Mouse (Mus musculus) lung, embryonic 14.5 days (tissue): Measurements from ENCODE around the gene Gm13290. TPM values are rescaled to one million over a fixed set of nuclear protein-coding genes. Genes with fewer than 3 reads are reported as not detected.
A peak's percentile ranks its signal among the peaks of the same experiment; 100 is the strongest.
"Not testable (repeated sequence)": the region's sequence is repeated elsewhere in the genome, so short reads cannot be mapped to it uniquely, and the experiment has no call there.

Experiments used
- ATAC-seq: fragments of 200-750 bp; cut with Nextera tagmentation; 2 replicates; pipeline ENCODE4 v1.8.0; 2017; ENCODE audit warnings: mild to moderate bottlenecking, moderate TSS enrichment, moderate library complexity; ENCODE audit not compliant: insufficient read depth
- DNase-seq: peaks from one replicate; pipeline ENCODE4 v3.0.0-alpha.2; 2015
- H3K27ac ChIP-seq: fragments of 300-500 bp; sonication (generic); 2 replicates; pipeline ENCODE4 v1.5.1; 2014; ENCODE audit warnings: low read depth, mild to moderate bottlenecking, moderate library complexity
- H3K27me3 ChIP-seq: fragments of 300-500 bp; sonication (generic); 2 replicates; pipeline ENCODE4 v1.6.1; 2014; ENCODE audit warnings: low read length, control low read depth; ENCODE audit not compliant: insufficient read depth
- H3K36me3 ChIP-seq: fragments of 300-500 bp; sonication (generic); 2 replicates; pipeline ENCODE4 v1.6.1; 2014; ENCODE audit warnings: control low read depth; ENCODE audit not compliant: insufficient read depth
- H3K4me1 ChIP-seq: fragments of 300-500 bp; sonication (generic); 2 replicates; pipeline ENCODE4 v1.6.1; 2014; ENCODE audit warnings: antibody characterized with exemption, control low read depth; ENCODE audit not compliant: insufficient read depth
- H3K4me2 ChIP-seq: fragments of 300-500 bp; sonication (generic); 2 replicates; pipeline ENCODE4 v1.6.1; 2014; ENCODE audit warnings: mild to moderate bottlenecking
- H3K4me3 ChIP-seq: fragments of 300-500 bp; sonication (generic); 2 replicates; pipeline ENCODE4 v1.5.1; 2014; ENCODE audit warnings: low read depth, low read length
- H3K9ac ChIP-seq: fragments of 300-500 bp; sonication (generic); 2 replicates; pipeline ENCODE4 v1.6.1; 2014
- H3K9me3 ChIP-seq: fragments of 300-500 bp; sonication (generic); 2 replicates; pipeline ENCODE4 v1.6.1; 2016; ENCODE audit warnings: low read depth, low read length, control low read depth
- CTCF ChIP-seq: IDR thresholded peaks from 2 replicates; pipeline ENCODE4 v1.5.1; 2016; ENCODE audit warnings: antibody characterized with exemption, low read depth
- WGBS: fragments of 180-500 bp; shearing (Covaris S2); extraction: QIAGEN DNeasy Blood & Tissue Kit; methylation state at CpG from one replicate; pipeline ENCODE4 v1.1.7; 2014; 5-methylcytosine and 5-hydroxymethylcytosine counted together
- polyA plus RNA-seq: library from polyadenylated mRNA; unstranded; fragments of >200 nt; fragmentation: Nextera tagmentation; extraction: Ambion mirVana; gene quantifications from 2 replicates; pipeline ENCODE4 v1.2.1, GENCODE M21; 2014

Gene Gm13290
- 0.60 TPM in 1 of 2 replicates, not detected in the other for polyA plus RNA-seq

- H3K4me2 ChIP-seq, H3K9me3 ChIP-seq, DNase-seq, H3K4me3 ChIP-seq, H3K27ac ChIP-seq, H3K36me3 ChIP-seq, ATAC-seq, H3K4me1 ChIP-seq, H3K27me3 ChIP-seq, H3K9ac ChIP-seq: not testable (repeated sequence)
- no CpG with 5 or more reads among the region's 32 CpGs for WGBS
Observed at GRCm38 (mm10) chr4:88773534-88773933, at the start of gene Gm13290. TSS of gene Gm13290 (plus strand) at chr4:88773834.

DNA sequence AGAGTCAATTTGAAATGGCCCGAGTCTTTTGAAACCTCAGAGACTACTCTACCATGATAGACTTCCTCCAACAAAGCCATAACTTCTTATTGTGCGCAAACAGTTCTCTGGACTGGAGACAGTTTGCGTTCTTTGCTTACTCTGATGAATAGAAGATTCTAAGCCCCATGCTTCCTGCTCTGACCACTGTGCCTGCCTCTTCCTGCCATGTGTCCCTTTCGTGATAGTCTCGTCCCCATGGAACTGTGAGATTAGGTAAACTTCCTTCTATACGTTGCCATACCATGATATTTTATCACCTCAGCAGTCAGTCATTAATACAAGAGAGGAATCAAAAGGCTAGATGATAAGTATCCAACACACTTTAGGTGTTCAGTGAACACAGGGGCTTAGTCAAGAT is 46.9 kb upstream of the Gm13290 start:
- Histone ChIP-seq H3K4me1 (no peaks in the 10 kb centered on the region), H3K27me3 (no peaks in the 10 kb centered on the region), H3K4me3 (no peak overlapping the region), H3K36me3 (no peaks in the 10 kb centered on the region), H3K9me3 (no peaks in the 10 kb centered on the region), H3K27ac (peak overlapping the region; percentile 30; the same call in 1 of the 2 replicates), H3K4me2 (no peak overlapping the region), H3K9ac (no peak overlapping the region)
- DNase-seq (no peak), ATAC-seq (no peak)
- no peak for TF ChIP-seq CTCF
- WGBS, result 70% methylated on average over 6 of the region's 6 CpGs

DNA sequence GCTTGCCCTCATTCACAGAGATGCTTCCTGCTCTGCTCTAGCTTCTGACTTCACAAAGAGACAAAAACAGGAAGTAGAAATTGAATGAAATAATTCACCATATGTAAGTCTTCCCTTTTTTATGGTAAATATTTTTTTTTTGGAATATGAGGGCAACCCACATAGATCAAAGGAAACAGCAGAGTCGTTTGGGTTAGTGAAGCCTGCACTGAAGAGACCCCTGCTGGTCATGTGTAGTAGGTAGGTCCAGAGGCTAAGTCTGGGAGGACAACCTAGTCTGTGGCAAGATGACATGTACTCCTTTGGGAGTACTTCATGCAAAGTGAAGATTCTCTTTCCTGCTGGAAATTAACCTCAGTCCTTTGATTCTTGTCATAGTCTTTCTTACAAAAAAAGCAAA is 46.3 kb upstream of the Gm13290 start:
- no peak overlapping the region for H3K4me3 ChIP-seq
- WGBS, result 3% methylated on average over 1 of the region's 1 CpGs
- H3K9me3 ChIP-seq, result no peaks in the 10 kb centered on the region
- 0 out of 2 replicates have a peak overlapping the region, but pooled peaks have one; percentile 15 for H3K27ac ChIP-seq
- H3K27me3 ChIP-seq, result no peaks in the 10 kb centered on the region
- no peaks in the 10 kb centered on the region for H3K36me3 ChIP-seq
- H3K4me1 ChIP-seq, result no peaks in the 10 kb centered on the region
- TF ChIP-seq CTCF, result peak; percentile 78
- no peak overlapping the region for H3K4me2 ChIP-seq
- peak; percentile 72 for DNase-seq
- no peak overlapping the region for H3K9ac ChIP-seq
- ATAC-seq, result peak; percentile 52; the same call in 1 of the 2 replicates

- DNase-seq (peak; percentile 91), ATAC-seq (peak; percentile 35; the same call in 1 of the 2 replicates)
- H3K36me3 ChIP-seq, result no peaks in the 10 kb centered on the region
- no peaks in the 10 kb centered on the region for H3K27me3 ChIP-seq
- peaks cover 5% of the 10 kb centered on the region; the same call in 1 of the 2 replicates for H3K4me1 ChIP-seq
- no peak overlapping the region for H3K4me3 ChIP-seq
- no peak overlapping the region for H3K4me2 ChIP-seq
- H3K9ac ChIP-seq, result no peak overlapping the region
- H3K9me3 ChIP-seq, result no peaks in the 10 kb centered on the region
- H3K27ac ChIP-seq, result no peak overlapping the region
- peak; percentile 85 for TF ChIP-seq CTCF
- WGBS, result 3% methylated on average over 2 of the region's 2 CpGs
Observed at GRCm38 (mm10) chr4:88738480-88738879, 35.2 kb upstream of the Gm13290 start.

GRCm38 (mm10) chr4:88739036-88739435 is 34.6 kb upstream of the Gm13290 start:
- H3K4me2 ChIP-seq, result no peak overlapping the region
- 91% methylated on average over 6 of the region's 6 CpGs for WGBS
- TF ChIP-seq CTCF, result no peak
- H3K27me3 ChIP-seq, result no peaks in the 10 kb centered on the region
- H3K36me3 ChIP-seq, result no peaks in the 10 kb centered on the region
- H3K9ac ChIP-seq, result no peak overlapping the region
- H3K4me3 ChIP-seq, result no peak overlapping the region
- ATAC-seq (no peak), DNase-seq (no peak)
- no peak overlapping the region for H3K27ac ChIP-seq
- H3K4me1 ChIP-seq, result peaks cover 5% of the 10 kb centered on the region; the same call in 1 of the 2 replicates
- H3K9me3 ChIP-seq, result no peaks in the 10 kb centered on the region

DNA sequence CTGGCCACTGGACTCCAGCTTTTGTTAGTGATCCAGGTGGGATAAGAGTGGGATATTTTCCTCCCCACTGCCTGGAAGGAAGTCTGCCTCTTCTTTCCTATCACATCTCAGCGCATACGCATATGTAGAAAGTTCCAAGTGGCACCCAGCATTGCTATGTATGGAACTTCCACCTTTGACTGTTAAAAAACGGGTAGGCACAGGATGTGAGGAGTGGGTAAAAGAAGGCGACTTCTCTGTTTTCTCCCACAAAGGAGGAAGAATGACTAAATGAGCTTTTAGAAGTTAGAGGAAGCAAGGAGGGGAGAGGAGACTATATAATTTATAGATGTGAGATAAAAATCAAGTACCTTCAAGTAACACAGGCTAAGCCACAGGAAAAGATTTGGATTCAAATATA is 32.2 kb upstream of the Gm13290 start:
- Histone ChIP-seq H3K27ac (no peak overlapping the region), H3K9me3 (no peaks in the 10 kb centered on the region), H3K27me3 (no peaks in the 10 kb centered on the region), H3K36me3 (no peaks in the 10 kb centered on the region), H3K4me3 (no peak overlapping the region), H3K4me2 (no peak overlapping the region), H3K9ac (no peak overlapping the region), H3K4me1 (peaks cover 5% of the 10 kb centered on the region; the same call in 1 of the 2 replicates)
- WGBS, result 84% methylated on average over 4 of the region's 4 CpGs
- TF ChIP-seq CTCF, result no peak
- DNase-seq (no peak), ATAC-seq (no peak)

GRCm38 (mm10) chr4:88742771-88743371 is 30.8 kb upstream of the Gm13290 start:
- 53% methylated on average over 7 of the region's 7 CpGs for WGBS
- ATAC-seq (no peak), DNase-seq (peak; percentile 58)
- H3K9ac ChIP-seq, result no peak overlapping the region
- TF ChIP-seq CTCF, result peak; percentile 42
- no peaks in the 10 kb centered on the region for H3K36me3 ChIP-seq
- H3K9me3 ChIP-seq, result no peaks in the 10 kb centered on the region
- peaks cover 5% of the 10 kb centered on the region; the same call in 1 of the 2 replicates for H3K4me1 ChIP-seq
- no peaks in the 10 kb centered on the region for H3K27me3 ChIP-seq
- no peak overlapping the region for H3K4me3 ChIP-seq
- no peak overlapping the region for H3K4me2 ChIP-seq
- no peak overlapping the region for H3K27ac ChIP-seq
